Mouse (Mus musculus): Measurements from ENCODE around the gene Idh3a.
"Not testable (repeated sequence)": the region's sequence is repeated elsewhere in the genome, so short reads cannot be mapped to it uniquely, and the experiment has no call there.

Gene Idh3a

DNA sequence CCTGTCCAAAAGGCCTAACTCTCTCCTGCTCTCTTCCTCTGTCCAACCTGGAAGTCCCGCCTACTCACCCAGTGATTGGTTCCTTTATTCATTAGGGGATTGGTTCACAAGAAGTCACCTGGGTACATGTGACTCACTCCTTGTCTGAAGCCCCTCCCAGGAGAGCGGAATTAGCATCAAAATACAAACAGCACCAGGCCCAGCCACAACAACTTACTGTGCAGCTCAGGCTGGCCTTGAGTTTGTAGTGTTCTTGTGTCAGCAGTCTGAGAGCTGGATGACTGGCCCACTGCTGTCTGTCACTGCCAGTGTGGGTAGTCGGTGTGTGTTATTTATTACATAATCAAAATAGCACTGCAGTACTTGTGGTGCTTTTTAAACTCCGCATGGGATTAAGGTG, 7.5 kb downstream of the Idh3a start:
- not testable (repeated sequence) for DNase-seq

- peak; percentile 62 for DNase-seq
Observed at GRCm38 (mm10) chr9:54596752-54597465, 10.8 kb downstream of the Idh3a start.

- DNase-seq = no peak
Observed at GRCm38 (mm10) chr9:54602386-54602785, 16.3 kb downstream of the Idh3a start.

DNA sequence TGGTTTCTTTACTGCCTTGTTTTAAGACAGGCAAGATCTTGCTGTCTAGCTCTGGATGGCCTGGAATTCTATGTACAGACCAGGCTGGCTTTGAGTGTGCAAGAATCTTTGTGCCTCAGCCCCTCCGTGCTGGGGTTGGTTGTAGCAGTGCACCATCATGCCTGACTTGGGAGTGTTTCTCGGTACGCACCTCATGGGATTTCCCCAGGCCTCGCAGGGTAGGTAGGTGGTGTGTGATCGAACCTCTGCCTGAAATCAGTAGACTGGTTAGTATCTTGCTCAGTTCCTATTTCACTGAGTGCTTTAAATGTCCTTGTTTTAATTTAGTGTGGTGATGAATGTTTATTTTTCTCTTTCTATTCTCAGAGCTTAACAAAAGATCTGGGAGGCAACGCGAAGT, 16.8 kb downstream of the Idh3a start:
- DNase-seq = no peak

GRCm38 (mm10) chr9:54604131-54604654, 18.1 kb downstream of the Idh3a start:
- no peak for DNase-seq

GRCm38 (mm10) chr9:54604886-54605285, 18.8 kb downstream of the Idh3a start:
- DNase-seq = peak; percentile 83

DNA sequence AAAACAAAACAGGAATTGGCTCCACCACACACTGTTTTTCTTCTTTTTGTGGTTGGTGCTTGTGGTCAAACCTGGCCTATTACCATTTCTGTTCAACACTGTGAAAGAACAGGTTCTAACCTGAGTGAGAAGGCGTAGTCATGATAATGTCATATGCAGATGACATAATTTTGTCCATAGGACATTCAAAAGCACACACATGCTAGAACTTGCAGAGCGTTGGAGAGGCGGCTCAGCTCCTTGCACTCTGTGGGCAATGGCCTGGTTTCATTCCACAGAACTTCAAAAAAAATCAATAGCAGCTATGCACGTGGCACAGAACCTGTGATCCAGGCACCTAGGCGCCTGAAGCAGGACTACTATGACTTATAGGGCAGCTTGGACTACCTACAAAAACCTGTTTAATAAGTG, 26.7 kb downstream of the Idh3a start:
- DNase-seq = no peak

GRCm38 (mm10) chr9:54614182-54614850, 28.2 kb downstream of the Idh3a start:
- DNase-seq = peak; percentile 52

GRCm38 (mm10) chr9:54627240-54627639, 41.1 kb downstream of the Idh3a start:
- DNase-seq = no peak

- DNase-seq = no peak
Observed at GRCm38 (mm10) chr9:54628752-54629151, 42.6 kb downstream of the Idh3a start.

DNA sequence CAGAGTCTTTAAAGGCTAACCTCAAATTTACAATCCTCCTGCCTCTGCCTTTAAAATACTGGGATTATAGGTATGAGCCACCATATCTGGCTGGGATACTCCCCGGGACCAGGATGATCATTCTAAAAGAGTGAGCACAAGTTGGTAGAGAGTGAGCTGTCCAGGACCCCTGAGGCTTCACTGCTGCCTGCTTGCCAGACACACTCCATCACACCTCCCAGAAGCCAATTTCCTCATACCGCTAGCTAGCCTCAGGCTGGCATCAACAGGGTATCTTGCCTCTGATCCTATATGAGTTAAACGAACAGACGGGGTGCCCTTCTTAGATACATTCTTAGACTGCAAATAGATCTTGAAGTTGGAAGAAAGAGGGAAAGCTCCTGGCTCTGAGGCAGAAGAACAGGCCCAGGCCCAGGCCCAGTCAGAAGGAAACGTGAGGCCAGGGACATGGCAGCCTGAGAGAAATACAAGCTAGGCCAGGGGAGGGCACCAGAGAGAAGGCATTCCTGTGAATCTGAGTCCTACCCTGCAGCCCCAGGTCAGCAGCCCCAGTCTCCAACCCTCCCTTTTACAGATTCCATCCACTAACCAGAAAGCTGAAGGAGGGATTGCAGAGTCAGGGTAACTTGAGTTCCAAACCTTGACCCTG, 43.6 kb downstream of the Idh3a start:
- DNase-seq = peak; percentile 8

GRCm38 (mm10) chr9:54630905-54631304, 44.8 kb downstream of the Idh3a start:
- no peak for DNase-seq

DNA sequence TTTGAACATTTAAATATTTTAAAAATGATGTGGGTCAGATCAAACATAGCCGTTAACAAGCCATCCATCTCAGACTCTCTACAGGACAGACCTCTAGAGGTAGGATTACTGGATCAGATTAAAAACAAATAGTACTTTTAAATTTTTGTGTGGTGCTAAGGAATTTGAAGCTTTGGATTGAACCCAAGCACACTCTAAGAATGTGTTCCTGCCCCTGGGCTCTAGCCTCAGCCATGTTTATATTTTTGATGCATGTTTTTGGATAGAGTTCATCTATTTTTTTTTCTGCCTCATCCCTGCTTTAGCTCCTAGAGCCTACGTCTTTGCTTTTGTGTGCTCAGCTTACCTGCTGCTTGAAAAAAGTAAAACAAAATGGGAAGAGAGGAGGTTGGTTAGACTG, 47.3 kb downstream of the Idh3a start:
- DNase-seq = no peak

GRCm38 (mm10) chr9:54637510-54638314, 51.6 kb downstream of the Idh3a start:
- DNase-seq = no peak

GRCm38 (mm10) chr9:54639192-54639591, 53.1 kb downstream of the Idh3a start:
- DNase-seq = no peak

DNA sequence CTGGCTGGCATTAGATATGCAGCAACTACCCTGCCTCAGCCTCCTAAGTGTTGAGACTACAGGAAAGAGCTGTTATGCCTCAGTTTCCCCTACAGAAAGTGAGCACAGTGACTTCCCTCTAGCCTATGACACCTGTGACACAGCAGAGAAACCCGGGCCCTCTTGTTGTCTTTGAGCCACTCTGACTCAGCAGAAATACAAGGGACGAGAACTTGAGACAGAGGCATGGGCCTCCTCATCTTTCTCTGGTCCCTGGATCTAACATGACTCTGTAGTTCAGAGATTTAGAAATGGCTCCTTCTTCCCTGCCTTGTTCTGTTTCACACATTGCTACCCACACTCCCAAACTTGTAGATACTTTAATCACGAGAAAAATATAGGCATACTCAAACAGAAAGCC, 55.4 kb downstream of the Idh3a start:
- no peak for DNase-seq

GRCm38 (mm10) chr9:54642149-54642548, 56.0 kb downstream of the Idh3a start:
- no peak for DNase-seq

DNA sequence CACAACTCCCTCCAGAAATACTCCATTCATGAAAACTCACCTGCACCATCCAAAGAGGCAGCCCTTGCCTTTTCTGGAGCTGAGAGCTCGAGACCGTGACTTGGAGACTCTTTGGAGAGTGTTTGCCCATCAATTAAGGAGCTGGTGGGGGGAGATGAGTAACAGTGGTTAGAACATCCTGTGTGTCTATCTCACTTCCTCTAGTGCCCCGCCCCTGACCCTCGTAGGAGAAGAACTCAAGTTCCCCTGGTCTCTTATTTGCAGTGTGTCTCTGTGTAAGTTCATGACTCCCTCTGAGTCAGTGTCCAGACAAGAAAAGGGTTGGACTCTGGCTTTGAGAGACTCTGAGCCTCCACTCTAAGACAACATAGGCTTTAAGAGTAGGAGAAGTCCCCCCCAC, 56.4 kb downstream of the Idh3a start:
- DNase-seq = peak; percentile 30

- no peak for DNase-seq
Observed at GRCm38 (mm10) chr9:54643179-54643578, 57.0 kb downstream of the Idh3a start.

- DNase-seq = no peak
Observed at GRCm38 (mm10) chr9:54645530-54645929, 59.4 kb downstream of the Idh3a start.

DNA sequence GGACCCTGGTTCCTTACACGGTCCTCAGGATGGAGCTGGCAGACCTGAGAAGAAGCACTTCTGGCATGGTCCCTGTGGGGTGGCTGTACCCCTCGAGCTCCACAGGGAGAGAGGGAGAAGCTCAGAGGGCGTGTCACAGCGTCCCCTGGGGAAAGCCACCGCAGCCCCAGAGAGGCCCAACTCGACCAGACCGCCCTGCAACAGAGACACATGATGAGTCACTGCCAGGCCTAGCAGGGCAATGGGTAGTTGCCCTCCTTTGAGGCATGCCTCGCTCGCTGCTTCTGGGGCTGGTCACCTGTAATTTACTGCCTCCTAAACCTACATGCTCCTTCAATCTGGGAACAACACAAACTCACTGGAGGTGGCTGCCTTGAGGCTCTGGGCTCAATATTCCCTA, 60.1 kb downstream of the Idh3a start:
- no peak for DNase-seq

DNA sequence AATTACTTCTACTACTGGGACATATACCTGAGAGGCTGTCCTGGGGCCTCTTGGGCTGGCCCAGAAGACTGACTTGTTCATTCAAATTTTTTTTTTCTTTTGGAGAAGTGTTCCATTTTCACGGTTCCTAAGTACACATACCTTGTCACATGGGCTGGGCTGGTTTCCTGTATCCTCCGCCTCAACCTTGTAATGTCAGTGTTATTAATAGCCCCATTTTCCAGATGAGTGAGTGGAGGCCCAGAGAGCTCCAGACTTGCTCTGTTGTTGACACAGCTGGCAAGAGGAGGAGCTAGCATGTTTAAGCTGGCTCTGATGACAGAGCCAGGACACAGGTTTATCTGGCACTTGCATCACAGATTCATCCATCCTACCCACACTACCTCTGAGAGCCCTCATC, 61.3 kb downstream of the Idh3a start:
- no peak for DNase-seq

DNA sequence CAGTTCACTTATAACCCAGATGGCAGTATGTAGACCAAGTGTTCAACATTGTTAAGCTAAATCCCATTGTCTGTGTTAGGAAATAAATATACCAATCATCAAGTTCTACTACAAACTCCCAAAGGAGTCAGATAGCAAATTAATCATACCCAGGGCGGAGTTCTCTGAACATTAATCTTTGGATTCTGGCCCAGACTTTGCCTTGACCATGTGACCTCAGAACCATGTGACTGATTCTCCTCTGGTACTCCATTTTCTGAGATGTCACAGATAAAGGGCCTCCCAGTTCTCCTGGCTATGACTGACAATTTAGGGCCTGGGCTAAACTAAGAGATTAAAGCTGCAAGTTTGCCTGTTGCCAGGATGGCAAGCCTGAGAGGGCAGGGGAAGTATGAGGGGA, 63.2 kb downstream of the Idh3a start:
- no peak for DNase-seq
